Mouse (Mus musculus) cerebellum, adult 11 months (tissue): Measurements from ENCODE around the gene Glis2.

Source experiments
- DNase-seq: peaks from one replicate; pipeline ENCODE4 v3.0.0; 2022

The Glis2 gene

DNA sequence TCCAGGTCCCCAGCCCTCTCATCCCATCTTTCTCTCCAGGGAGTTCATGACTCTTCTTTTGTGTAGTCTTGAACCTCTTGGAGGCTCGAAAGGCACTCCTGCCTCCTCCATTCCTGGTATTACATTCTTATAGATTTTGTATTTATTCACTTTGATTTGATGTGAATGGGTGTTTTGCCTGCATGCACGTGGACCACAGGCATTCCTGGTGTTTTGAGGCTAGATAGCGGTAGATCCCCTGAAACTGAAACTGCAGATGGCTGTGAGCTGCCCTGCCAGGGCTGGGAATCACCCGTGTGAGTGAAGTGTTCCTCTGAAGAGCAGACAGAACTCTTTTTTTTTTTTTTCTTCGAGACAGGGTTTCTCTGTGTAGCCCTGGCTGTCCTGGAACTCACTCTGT lies 10.1 kb upstream of the Glis2 start:
- DNase-seq = no peak

DNA sequence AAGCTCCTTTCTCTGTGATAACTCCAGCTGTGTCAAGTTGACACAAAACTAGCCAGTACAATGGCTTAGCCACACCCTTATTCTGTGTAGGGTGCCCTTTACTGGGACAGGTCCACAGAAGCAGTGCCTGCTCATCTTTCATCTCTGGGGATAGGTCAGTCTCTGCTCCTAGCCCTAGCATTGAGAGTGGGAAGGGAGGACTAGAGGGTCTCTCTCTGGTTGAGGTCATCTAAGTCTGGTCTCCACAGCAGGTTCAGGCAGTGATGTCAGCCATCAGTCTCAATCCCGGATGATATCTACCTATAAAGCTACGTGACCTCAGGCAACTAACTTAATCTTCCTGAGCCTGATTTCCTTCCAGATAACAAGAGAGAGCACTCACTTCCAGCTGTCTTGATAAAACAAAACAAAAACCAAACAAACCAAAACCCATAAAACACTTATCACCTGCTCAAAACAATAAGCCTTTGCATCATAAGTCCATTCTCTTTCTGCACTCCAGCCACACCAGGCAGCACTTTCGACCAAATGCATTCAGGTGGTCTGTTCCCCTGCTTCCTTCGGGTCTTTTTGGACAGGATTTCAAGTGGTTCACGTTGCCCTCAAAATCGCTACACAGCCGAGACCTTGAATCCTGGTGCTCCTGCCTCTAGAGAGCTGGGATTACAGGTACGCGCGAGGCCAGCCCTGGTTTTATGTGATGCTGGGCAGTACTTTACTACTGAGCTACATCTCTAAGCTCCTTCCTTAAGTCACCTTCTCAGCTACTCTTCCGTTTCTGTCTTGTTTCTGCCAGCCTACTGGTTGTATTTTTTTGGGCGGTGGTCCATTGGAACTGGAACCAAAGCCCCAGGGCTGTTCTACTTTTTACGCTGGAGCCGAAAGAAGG lies 8.6 kb upstream of the Glis2 start:
- no peak for DNase-seq

DNA sequence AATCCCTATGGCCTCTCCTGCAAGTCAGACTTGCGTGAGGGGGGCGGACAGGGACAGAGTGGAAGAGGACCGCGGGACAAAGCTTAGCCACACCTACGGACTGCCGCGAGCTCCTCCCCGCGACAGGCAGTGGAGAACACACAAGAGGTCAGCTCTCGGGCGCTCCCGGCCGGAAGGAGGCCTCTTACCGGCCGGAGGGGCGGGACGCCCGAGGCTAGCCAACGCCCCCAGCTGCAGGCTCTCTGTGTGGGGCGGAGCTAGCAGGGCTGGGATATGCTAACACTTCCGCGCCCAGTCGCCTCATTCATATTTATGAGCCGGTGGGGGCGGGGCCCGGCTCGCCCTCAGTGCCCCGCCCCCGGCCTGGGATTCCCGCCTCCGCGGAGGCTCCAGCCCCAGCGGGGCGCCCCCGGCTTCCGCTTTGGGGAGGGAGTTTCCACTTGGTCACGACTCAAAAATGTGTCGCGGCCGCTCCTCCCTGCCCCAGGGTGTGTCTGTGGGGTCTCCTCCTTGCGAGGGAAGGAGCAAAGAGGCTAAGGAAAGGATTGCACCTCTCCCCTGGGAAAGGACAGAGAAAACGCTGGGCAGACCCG lies 7.9 kb upstream of the Glis2 start:
- DNase-seq = peak; percentile 90

DNA sequence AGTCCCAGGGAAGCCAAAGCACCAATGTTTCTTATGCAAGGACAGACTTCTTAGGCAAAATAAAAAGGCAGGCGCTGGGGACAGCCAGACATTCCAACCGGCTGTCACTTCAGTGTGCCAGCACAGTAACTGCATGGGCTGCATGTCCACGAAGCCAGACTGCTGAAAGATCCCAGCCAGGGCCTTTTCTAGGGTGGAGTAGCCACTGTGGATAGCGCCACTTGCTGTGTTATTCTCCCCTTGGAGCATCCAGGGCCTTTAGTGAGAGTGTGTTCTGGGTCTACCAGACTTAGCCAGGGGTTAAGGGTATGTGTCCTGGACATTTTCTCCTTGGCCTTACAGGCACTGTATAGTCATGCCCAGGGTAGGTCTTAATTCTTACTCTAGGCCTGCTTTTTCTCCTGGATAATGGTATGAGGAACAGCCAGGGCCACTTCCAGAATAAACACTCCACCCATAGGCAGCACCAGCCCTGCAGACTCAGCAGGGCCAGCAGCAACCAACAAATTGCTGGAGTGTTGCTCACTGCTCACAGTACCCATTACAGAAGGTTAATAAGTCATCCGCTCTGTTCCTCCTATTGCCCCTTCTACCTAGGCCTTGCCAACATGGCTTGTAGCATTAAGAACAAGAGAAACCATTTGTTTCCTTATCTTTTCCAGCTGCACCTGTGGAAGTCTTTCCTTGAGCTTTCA lies 6.8 kb upstream of the Glis2 start:
- DNase-seq = no peak

DNA sequence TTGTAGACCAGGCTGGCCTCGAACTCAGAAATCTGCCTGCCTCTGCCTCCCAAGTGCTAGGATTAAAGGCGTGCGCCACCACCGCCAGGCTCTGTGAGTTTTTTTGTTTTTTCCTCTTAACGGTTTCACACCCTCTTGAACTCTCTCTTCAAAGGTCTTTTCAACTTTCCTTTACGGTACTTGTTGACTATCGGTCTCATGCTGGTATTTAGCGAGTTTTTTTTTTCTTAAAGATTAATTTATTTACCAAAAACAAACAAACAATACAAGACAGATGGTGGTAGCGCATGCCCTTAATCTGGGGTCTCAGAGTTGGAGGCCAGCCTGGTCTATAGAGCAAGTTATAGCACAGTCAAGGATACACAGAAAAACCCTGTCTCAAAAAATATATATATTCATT lies 4.3 kb upstream of the Glis2 start:
- DNase-seq = no peak

DNA sequence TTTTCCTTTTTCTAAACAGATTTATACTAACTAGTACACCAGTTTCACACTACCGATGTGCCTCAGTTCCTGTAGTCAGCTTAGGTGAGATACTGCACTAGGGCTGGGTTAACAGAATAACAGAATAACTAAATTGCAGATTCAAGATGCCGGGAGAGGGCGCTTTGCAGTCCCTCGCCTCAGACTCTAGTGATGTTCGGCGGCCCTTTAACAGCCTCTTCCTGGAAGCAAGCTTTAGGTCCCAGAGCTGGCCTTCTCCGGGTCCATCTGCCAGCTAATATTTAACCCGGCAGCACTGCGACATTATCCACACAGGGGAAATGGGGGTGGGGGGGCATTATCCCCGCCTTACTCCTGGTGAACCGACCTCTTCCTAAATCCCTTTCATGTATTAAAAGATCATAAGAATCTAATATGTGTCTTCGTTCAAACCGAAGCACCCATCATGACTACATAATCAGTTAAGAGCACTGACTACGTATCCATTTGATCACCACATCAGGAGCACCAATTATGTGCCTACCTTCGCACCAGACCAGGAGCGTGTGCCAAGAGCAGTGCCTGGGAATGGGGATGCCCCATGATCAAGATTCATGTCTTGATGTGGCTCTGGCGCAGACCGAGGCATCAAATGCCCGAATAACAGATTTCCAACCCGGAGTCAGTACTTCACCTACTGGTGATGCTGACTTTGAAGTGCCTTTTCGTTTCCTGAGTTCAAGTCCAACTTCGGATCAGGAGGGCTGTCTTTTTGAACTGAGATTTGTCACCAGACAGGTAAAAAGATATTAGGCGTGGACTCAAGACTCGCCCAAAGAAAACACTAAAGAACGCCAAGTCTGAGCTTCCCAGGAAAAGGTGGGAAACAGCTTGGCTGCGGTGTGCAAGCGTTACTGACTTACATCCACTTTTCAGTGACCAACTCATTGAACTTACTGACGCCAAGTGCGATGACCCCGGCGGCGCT lies 1.3 kb upstream of the Glis2 start:
- peak; percentile 48 for DNase-seq

DNA sequence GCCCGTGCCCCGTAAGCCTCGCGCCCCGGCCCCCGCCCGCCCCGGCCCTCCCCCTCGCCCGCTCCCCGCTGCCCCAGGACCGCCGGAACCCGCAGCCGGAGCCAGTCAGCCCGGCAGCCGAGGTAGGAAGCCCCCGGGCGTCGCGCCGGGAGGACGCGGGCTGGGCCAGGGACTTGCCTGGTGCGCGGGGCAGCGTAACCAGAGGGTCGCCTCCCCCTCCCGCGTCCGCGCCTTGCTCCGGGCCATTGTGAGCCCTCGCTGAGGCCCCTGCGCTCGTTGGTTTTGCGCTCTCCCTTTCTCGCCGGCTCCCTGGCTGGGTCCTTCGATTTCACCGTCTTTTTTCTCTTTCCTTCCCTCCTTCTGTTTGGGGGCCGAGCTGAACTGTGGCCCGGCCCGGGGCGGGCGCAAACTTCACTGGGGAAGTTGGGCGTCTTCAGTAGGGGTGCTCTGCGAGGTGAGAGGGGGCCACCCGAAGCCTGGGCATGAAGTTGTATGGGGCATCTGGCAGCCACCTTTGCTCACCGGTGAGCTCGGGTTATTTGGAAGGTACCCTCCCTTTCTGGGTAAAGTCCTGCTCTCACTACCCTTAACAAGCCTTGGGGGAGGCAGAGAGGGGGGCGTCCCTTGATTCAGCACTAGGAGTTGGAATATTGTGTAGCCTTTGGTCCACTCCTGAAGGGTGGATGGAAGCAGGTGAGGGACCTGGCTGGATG lies 457 bp downstream of the Glis2 start:
- no peak for DNase-seq

DNA sequence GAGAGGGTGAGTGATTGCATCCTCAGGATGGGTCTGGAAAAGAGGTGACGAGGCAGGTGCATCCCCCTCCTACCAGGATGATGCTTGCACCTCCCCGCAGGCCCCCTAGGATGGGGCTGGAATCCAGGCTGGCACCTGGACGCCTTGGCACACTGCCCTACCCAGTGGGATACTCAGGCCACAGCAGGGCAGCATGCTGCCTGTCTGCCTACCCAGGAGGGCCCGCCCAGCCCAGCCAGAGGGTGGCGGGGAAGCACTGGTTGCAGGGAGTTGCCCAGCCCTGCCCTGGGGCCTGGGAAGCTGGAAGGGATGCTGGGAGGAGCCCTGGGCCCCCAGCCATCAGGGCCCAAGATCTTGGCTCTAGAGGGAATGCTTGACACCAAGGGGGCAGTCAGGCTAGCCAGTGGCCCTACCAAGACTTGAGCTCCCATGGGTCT lies 1.0 kb downstream of the Glis2 start:
- DNase-seq = peak; percentile 60

DNA sequence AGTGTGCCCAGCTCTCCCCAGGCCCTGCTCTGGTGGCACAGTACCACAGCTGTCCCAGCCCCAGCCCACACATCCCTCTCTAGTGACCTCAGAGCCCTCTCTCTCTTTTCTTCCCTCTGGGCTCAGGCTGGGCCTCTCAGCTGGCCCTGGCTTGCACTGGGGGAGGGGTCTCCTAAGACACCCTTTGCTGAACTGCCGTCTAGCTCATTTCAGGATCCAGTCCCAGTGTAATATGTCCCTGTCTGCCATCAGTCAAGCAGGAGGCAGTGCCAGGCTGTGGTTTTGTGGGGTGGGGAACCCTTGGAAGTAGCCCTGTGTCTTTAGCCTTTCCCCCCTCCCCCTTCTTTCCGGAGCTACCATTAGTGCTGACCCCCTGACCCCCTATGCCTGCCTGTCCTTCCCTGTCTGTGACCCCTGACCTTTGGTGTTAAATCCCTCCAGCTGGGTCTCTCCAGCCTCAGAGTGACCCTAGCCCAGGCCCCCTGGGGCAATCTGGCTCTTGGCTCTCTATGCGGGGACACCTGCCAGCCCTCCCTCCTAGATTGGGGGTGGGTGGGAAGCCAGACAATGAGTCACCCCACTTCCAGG lies 1.7 kb downstream of the Glis2 start:
- no peak for DNase-seq

DNA sequence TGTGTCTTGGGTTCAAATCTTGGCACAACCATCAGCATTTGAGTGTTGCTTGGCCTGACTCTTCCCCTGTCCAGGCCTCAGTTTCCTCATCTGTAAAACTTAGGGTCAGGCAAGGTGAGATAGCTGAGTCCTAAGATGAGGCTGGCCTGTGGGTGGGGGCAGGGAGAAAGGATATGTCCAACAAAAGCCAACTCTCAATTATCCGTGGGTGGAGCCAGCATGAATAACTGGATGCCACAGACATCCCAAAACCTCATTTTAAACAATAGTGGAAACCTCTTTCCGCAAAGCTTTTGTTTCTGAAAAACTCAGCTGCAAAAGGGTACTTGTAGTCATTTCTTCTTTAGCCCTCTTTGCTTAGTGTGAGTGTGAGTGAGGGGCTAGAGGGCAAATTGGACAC lies 2.3 kb downstream of the Glis2 start:
- DNase-seq = no peak

DNA sequence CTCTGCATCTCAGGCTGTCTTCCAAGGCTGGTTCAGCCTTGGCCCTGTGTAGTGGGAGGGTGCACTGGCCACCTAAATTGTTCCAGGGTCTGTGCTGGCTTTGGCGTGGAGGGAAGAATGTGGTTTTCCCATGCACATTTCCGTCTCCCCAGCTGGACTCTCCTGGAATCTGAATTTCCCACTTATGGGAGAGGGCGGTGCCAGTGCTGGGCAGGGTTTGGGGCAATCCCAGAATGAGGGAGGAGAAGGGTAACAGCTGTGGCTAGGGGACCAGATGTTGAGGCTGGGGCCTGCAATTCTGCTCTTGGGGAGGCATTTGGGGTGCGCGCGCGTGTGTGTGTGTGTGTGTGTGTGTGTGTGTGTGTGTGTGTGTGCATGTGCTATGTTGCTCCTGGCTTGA lies 2.8 kb downstream of the Glis2 start:
- no peak for DNase-seq

DNA sequence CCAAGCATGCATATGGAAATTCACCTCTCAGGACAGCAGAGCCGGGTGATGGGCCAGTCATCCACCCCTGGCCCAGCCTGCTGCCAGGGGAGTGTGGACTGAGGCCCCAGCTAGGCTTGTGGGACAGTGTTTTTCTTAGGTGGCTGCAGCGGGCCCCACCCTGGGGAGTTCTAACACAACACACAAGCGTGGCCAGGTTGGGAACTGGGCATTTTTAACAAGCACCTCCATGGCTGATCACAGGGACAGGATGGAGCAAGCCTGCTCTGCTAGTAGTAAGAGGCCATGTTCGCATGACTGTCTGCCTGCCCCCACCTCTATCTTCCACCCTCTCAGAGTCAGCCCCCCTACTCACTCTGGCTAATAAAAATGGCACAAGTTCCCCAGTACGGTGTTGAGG lies 3.5 kb downstream of the Glis2 start:
- DNase-seq = no peak

DNA sequence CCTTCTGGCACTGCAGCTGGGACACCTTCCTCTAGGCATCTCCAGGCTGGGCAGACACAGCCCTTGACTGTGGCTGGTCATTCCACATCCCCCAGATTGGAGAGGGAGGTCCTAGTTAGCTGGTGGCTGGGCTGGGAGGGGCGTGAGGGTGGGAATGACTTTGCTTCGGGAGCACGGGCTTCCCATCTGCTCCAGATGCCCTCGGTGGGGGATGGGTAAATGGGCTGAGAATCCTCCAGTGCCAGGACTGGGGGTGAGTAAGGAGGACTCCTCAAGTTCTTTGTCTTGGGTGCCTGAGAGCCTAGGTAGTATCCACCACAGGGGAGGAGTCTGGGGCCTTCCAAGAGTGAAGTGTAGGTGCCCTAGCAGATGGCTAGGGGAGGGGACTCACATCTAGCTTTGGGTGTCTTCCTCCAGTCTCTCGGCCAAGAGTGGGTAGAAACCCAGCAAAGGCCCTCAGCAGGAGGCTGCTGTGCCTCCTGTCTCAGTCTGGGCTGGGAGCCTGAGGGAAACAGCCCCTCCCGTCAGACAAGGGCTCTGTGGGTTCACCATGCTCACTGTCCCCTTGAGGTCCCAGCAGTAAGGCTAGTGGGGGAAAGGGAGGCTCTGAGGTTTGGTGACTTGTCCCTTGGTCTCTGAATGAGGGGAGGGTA lies 4.5 kb downstream of the Glis2 start:
- DNase-seq = no peak

DNA sequence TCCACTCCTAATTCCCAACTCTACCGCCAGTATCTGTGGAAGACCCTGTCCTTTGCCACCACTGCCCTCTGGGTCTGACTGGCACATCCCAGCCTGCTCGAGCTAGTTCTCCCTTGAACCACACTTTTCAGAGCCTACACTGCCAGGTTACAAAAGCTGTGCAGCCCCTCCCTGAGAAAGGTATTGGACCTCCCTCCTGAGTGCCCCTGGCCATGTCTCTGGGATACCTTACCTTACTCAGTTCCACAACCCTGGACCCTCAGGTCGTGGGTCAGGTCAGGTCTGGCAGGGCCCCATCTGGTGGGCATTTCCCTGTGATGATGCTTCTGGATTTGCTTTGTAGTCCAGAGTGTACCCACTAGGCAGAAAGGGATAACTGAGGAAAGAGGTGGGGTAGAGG lies 5.1 kb downstream of the Glis2 start:
- DNase-seq = no peak

DNA sequence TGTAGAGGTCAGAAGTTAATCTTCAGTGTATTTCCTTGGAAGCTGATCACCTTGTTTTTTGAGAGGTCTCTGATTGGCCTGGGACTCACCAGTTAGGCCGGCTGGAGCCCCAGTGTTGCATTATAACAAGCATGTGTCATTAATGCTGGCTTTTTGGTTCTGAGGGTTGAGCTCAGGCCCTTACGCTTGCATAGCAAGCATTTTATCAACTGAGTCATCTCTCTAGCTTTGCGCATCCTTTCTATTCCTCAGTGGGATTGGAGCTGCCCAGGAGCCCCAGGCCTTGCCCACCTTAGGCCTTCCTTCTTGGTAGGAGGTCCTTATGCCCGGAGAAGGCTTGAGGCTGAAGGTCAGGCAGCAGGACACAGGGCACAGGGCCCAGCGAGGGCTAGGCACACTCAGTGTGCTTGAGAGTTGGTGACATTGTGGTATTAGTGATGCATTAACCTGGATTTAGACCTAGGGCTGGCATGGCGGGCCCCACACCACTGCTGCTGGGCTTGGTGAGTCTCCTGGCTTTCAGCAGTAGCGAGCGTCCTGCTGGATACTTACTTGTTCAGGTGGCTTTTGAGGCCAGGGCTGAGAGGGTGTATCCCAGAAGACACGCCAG lies 6.3 kb downstream of the Glis2 start:
- no peak for DNase-seq

DNA sequence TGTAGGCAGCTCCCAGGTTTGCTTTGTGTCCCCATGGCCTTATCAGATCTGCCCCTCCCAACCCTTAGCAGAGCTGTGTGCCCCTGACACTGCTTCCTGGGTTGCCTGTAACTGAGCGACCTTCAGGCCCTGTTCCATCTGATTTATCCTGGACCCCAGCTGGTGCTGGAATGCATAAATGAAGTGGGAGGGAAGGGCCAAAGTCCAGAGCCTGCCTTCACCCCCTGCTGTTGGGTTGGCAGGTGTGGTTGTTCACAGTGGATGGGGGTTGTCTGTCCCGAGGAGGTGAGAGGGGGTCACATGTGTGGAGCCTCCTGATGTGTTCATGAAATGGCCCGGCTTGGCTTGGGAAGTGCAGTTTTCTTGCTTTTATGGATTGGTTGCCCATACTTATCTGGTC lies 7.7 kb downstream of the Glis2 start:
- DNase-seq = no peak

DNA sequence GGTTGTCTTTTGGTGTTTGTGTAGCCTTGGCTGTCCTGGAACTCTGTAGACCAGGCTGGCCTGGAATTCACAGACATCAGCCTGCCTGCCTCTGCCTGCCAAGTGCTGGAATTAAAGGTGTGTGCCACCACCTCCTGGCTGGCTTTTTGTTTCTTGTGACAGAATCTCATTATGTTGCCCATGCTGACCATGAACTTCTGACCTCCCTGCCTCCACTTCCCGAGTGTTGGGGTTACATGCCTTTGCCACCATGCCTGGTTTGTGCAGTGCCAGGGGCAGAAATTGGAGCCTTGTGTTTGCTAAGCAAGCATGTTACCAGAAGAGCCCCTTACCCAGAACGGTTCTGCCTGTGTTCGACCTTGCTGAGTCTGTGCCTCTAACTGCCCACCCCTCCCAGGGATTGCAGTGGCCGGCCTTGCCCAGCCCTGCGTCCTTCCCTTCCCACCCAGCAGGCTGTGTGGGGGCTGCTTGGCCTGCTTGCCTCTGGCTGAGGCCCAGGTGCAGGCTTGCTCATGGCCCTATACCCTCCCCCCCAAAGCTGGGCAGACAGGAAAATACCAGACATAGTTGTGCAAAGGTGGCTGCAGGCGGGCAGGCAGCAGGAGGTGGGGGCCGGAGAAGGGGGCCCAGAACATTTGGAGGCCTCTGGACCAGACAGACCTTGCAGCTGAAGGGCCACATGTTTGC lies 8.4 kb downstream of the Glis2 start:
- DNase-seq = no peak

DNA sequence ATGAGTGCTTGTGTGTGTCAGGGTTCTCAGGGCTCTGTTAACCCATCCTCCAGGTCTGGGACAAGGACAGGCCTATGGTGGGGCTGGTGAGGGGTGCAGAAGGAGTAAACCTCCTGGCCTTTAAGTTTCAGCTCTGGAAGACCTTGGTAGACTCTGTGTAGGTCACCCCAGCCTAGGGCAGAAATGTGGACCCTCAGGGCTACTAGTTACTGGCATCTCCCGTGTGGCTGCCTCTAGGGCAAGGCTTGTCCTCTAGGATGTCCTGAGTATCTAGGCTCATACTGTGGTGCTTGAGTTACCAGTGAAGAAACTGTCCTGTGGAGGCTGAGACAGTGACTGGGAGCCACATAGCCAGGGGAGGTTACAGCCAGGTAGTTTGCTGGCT lies 8.9 kb downstream of the Glis2 start:
- DNase-seq = no peak

DNA sequence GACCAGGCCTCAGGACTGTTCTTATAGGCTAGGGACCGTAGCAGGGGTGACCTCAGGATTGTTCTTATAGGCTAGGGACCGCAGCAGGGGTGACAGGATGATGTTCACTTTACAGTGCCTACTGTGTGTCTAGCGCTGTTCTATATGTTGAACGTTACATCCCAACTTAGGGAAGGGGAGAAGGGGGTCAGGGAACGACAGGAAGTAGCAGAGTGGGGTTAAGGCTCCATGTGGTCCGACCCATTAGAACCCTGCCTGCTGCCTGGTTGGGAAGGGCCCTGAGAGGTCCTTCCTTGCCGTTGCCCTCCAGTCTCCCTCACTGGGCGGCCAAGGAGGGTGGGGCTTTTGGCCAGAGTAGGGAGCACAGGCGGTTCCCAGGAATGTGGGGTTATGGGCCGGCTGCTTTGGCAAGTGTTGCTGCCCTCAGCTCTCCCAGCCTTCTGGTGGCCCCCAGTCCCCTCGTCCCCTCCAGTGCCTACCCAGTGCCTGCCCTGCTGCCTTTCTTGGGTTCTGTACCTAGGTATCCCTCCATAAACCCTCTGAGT lies 9.9 kb downstream of the Glis2 start:
- no peak for DNase-seq
